Mouse (Mus musculus) layer of hippocampus, postnatal 14 days (tissue): Measurements from ENCODE around the gene Vgll4. TPM values are rescaled to one million over a fixed set of nuclear protein-coding genes. Genes with fewer than 3 reads are reported as not detected.

Experiments
- DNase-seq, 2 experiments: peaks; one replicate each; pipeline ENCODE4 v3.0.0; 2021 to 2022; ENCODE audit warnings: low spot score in 2 of 2, mixed read lengths in 1 of 2
- total RNA-seq, 2 experiments: library from RNA; stranded (reverse); gene quantifications; 2 replicates each; pipeline ENCODE4 v1.2.3; 2021

Gene Vgll4
- total RNA-seq, 2 experiments from 2014 or later, result 33.3 to 36.2 TPM

DNA sequence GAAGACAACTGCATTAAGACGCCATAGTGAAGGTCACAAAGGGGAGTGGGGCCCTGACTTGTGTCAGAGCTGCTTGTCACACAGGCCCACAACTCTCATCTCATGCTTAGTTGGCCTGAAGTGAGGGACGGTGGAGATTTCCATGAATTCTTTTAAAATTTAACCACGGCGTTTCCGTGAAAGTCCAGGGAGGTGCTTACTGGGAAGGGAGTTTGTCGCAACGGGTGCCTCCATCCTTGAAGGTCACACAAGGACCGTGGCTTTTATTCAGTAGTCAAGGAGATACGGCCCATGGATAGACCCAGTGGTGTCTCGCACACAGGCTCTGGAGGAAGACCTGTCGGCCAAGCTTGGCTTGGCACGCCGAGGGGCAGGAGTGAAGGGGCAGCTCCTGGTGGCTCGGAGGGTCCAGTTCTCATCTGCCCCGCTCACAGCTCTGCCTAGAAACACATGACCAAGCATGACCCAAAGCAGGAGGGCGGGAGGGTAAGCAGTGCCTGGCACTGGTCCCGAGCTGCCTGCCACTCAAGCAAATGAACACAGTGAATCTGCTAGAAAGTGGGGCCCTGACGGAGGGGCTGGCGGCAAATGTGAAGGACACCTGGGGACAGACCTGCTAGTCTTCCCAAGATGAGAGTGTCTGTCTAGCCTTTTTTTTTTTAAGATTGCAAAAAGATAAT is 90.8 kb downstream of the Vgll4 start:
- DNase-seq, result no peak

DNA sequence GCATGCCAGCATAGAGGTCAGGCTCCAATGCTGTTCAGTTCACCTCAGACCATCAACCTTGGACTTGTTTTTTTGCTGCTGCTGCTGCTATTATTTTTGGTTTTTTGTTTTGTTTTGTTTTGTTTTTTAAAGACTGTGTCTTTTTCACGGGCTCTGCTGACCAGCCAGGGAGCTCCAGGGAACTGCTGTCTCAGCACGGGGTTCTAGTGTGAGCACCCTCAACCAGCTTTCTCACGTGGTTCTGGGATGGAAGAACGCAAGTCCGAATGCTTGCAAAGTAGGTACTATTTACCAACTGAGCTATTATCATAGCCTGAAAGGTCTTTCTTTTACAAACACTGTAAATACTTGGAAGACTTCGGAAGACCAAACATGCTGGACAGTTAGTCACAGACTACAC is 93.2 kb downstream of the Vgll4 start:
- DNase-seq, result no peak

DNA sequence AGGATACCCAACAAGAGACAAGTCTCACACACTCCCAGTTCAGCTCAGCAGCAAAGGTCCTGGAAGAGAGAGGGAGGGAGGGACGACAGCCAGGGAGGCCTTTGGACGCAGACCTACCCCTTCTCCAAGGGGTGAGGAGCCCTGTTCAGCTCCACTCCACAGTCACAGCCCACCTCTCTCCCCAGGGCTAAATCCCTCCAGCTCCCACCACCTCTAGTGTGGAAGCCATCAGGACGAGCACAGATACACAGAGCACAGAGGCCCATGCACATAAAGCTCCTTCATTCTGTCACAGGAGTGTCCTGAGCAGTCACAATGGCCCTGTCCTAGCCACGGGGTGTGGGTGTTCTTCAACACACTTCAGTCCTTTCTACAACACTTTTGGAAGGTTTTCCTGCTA is 93.8 kb downstream of the Vgll4 start:
- no peak for DNase-seq

DNA sequence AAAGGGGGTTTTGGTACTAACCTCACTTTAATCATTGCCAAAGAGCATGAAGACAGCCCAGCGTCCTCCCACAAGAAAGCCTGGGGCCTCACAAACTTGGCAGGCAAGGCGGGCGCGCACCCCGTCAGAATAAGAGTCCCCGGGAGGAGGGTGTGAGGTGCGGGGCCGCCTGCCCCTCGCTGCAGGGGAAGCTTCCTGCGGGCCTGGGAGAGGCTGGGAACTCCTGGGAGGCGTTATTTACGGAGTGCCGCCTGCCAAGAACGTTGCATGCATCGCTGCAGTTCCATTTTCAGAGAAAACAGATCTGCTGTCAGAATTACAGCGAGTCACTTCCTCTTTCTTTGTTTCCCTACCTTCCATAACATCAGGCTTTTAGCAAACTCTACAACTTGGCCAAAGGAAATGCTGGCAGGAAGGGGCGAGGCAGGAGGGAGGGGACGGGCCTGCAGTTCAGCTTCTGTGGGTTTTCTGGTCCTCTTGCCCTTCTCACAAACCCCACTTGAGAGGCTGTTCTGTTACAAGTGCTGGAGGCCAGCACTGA is 94.7 kb downstream of the Vgll4 start:
- DNase-seq, result peak; percentile 93 to 94

DNA sequence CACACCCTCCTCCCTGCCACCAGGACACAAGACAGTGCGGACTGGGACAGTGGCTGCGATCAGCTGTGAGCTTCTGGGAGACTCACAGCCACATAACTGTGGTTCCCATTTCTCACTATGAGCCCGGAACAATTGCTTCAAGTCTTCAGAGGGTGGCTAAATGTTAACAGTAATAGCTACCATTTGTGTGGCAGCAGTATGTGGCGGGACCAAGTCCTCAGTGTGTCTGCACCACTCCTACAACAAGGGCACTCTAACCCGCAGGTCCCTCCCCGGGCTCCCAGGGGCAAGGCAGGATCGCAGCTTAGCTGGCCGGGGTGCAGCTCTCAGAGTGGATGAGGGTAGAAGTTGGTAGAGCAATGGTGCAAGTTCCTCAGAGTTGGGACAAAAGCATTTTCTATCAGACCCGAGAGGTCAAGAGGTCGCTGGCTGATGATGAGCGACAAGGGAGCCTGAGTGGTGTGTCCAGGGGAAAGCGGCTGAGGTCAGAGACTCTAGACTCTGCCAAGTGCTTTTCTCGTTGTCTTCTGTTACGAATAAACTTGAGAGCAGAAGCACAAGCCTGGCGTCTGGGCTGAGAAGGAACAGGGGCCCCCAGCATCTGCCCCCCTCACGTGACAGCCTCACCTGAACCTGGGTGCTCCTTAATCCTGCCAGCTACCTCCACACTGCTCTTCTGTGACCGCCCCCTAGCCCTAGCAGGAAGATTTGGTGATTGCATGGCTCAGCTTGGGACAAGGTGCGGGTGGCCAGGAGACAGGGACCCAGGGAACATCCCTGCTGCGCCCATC is 95.5 kb downstream of the Vgll4 start:
- peak in 1 of 2 experiments; percentile 31 for DNase-seq

DNA sequence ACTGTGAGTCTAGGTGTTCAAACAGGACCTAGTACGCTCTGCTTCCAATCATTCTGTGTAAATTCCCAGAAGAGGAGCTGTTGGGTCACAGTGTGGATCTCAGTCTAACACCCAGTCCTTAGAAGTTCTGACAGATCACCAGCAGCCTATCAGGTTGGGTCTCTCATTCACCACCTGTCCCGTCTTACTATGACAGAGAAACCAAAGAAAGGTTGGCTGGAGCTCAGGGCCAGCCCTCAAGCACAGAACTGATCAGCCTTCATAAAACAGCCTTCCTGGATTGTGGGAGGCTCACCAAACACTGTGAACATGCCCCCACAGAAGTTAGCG is 96.0 kb downstream of the Vgll4 start:
- DNase-seq, result no peak

DNA sequence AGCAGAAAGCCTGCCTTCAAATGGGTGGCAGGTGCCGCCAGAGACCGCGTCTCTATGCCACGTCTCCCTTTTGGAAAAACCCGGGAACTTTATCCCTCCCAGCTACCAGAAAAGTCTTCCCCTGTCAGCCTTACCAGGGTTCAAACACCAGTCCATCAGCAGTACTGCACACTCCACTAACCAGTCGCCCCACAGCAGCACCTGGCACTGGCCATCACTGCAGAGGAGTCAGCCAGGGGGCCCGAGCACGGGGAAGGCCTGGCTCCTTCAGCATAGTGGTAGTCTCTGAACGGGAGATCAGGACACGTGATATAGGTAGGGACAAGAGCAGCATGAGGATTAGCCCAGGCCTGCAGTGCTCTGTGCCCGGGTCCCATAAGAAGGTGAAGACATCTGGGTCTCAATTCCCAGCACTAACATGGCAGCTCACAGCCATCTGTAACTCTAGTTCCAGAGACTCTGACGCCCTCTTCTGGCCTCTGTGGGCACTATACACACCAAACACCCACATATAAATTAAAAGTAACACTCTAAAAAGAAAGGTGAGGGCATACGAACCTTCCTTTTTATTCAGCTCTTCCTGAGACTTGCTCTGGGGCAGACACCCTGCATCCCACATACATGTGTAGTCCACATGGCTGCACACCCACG is 98.7 kb downstream of the Vgll4 start:
- no peak for DNase-seq

DNA sequence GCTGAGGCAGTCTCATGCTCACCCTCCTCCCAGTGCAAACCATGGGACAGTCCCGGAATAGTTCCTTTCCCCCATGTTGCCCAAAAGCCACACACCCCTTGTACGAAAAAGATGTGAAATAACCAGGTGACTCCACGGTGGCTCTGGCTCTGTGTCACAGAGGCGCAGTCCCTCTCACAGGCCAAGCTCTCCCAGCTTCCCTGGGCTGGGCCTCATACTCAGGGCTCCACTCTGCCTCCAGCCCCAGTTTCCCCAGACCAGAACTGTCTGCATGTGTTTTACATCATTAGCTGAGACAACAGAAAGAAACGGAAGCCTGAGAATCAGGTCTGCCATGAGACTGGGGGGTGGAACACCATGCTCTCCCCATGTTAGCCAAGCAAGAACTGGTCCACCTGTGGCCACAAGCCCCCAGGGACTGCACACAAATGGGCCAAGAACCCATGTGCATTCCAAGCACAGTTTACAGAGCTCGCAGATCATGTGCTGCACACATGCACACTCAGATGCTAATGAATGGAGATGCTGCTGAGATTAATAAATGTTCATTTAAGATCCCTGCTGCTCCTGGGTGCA is 100.2 kb downstream of the Vgll4 start:
- no peak for DNase-seq

DNA sequence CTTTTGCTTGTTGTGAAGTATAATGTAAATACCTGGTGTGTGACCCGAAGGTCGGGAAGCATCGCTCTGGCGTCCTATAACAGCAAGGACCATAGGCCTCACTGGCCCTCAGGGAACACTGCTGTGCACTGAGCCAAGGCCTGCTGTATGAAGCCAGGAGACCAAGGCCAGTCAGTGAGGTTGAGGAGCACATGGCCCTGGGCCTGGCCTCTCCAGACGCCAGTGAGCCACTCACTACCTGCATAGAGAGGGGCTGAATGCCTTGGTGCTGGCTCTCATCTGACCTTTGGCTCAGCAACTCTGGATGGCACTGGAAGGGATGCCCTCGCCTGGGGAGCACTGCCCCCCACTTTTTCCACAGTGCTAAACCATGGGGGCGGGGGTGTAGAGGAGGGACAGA is 101.1 kb downstream of the Vgll4 start:
- DNase-seq, result no peak

DNA sequence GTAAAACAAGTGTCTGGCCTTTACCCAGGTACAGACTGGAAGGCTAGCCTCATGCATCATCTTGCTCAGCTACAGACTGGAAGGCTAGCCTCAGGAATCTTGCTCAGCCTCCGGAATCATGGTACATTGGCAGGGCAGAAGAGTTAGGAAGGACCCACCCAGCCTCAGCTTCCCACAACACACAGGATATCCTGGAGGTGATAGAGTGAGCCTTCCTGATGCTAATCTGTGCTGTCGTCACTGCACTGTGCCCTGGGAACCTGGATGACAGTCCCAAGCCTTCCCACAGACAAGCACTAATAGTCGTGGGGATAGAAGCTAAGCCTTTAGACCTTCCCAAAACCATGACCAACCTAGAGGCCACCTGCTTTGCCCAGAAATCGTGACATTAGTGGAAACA is 103.2 kb downstream of the Vgll4 start:
- DNase-seq, result no peak

DNA sequence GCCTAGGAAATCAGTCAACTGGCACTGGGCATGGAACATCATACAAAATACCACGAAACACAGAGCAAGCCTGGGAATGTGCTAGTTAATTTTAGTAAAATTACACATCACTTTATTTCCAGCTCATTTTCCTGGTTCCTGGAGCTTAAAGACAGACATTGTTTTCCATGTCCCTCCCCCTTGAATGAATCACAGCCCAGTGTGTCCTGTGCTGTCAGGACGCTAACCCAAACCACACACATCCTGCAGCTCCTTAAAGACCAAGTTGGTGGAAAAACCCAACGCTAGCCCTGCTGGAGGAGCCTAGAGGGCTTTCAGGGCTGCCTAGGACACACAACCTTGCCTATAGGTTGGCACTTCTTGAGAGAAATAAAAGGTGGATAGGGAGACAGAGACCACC is 103.7 kb downstream of the Vgll4 start:
- no peak for DNase-seq

DNA sequence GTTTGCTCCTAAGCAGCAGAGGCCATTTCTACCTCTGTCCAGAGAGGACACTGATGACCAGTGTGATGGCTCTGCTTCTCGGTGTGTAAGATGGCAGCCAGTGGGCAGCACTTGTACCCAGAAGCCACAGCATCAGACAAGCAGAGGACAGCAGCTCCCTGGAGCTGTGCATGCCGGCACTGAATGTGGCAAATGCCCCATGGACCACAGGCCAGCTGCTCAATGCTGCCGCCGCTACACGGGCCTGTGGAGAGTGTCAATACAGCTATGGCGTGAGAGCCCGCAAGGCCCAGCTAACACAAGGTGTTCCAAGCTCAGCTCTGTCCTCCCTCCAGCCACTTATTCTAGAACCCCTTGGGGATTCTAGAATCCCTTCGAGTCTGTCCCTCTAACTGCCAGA is 105.4 kb downstream of the Vgll4 start:
- no peak for DNase-seq

DNA sequence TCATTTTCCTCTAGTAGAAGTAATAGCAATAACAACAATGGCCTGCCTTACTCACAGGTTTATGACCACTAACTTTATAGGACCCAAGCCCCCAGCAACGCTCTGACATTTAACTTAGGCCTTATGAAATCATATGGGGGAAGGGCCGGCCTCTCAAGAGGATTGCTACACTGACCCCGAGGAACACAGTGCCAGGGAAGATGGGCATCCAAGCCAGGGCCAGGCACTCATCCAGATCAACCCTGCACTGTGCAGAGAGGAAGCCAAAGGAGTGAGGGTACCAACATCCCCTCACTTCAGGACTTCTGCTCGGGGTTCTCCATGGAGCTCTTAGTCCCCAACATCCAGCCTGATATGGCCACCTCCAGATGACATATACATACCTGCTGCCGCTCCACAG is 106.3 kb downstream of the Vgll4 start:
- no peak for DNase-seq

DNA sequence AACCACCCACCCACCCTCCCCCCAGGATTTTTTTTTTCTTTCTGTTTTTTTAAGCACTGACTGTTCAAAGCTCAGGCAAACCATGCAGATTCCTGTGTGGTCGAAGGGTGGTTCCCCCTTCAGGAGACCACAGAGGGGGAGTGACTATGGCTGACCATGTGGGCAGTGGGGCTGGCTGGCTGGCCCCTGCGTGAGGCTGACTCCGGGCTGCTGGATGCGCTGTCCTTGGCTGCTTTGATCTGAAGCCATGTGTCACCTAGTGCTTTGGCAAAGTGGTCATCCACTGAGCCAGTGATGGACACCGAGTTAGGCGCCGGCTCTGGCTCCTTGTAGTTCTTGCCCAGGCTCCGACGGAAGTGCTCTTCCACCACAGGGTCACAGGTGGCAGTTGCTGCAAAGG is 107.7 kb downstream of the Vgll4 start:
- no peak for DNase-seq

DNA sequence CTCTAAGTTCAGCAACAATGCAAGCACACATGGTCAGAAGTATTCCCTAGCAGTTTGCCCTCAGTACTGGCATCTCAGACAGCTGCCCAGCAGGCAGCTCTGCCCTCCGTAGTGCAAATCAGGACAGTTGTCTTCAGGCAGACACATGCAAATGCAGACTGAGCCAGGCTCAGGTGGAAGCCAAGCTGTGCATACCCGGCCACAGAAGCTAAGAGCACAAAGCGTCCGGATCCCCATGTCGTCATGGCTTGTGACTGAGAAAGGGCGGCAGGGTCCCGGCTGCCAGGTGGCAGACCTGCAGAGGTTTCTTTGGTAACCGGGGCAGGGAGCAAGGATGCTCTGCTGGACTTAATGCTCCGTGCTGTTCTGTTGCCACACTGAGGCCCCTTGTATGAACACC is 108.2 kb downstream of the Vgll4 start:
- DNase-seq, result peak in 1 of 2 experiments; percentile 42

DNA sequence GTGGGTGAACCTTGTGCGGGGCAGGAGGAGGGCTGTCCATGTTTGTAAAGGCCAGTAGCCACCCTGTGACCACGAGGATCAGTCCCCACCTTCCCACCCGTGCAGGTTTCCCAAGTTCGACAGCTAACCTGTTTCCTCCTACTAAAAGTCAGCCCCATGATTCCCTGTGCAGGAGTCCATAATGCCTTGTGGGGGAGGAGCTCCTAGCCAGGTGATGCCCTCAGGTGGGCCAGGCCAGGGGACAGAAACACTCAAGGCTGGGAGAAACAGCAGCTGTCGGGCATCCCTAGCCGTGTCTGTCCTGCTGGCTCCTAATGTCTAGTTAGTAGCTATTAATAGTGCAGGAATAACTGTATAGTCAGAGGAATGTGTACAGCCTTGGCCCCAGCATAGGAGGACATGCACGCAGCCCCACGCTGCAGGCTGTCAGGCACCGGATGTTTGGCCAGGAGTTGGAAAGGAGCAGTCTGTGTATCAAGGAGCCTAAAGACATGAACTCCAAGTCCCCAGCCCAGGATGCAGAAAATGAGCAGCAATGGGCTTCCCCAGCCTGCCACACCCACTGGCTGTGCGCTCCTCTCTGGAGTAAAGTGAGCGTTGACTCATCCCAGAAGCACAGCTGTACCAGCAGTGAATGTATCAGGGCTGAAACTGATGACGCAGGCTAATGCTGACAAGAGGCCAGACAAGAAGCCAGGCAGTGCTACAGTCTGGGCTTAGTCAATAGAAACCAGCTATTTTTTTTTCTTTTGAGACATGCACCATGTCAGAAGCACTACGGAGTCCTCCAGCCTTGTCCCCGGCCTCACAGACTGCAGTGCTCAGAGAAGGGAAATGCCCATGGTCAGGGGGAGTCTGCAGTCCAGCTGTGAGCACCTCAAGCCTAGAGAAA is 108.9 kb downstream of the Vgll4 start:
- no peak for DNase-seq

DNA sequence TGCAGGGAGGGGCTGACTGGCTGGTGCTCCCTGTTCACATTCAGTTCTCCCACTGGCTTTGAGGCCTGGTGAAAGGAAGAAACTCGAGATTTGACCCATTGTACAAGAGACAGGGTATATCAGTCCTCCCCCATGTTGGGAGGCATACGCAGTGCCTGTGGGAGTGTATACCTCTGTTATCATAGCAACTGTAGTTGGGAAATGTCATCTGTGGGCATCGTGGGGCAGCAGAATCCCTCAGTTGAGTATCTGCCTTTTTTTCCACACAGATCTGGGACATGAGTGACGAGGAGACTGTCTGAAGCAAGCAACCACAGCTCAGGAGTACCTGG is 111.1 kb downstream of the Vgll4 start:
- no peak for DNase-seq

DNA sequence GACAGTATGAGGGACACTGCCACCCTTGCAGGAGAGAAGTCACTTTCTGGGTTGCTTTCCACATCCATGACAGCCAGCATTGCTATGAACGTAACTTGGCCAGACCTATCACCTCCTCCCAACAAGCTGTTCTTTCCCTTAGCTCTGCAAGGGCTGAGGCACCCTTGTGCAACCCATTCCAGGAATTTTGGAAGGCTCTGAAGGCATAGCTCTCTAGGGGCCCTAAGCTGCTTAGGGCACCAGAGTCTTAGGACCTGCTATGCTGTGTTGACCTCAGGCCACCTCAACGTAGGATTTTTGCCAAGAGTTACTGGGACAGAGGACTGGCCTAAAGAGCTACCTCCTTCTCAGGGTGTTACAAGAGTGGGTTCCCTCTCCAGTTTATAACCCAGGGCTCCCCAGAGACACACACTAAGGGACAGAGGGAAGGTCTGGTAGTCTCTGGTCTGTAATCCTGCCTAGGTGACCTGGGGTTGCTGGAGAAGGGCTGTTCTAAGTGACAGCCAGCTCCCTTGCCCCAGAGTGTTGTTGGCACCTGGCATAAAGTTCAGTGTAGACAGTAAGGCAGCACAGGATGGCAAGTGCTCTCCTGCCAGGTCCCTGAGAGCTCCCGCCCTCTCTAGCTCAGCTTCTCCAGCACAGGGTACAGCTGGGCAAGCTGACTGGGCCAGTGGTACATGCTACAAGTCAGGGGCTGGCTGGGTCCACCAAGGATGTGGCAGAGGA is 111.6 kb downstream of the Vgll4 start:
- no peak for DNase-seq

DNA sequence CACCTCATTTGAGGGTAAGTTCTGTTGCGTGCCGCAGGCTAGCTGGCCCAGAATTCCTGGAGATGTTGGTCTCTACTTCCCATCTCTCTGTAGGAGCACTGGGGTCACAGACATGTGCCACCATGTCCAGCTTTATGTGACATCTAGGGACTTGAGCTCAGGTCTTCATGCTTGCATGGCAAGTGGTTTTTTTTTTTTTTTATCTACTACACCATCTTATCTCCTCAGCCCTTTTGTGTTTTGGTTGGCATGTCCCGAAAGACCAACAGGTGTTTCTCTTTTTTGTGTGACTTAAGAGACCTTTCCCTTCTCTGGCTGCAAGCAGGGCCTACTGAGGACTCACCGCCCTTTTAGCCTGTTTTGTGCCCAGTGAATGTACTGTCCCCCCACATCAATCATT is 113.3 kb downstream of the Vgll4 start:
- DNase-seq, result no peak

DNA sequence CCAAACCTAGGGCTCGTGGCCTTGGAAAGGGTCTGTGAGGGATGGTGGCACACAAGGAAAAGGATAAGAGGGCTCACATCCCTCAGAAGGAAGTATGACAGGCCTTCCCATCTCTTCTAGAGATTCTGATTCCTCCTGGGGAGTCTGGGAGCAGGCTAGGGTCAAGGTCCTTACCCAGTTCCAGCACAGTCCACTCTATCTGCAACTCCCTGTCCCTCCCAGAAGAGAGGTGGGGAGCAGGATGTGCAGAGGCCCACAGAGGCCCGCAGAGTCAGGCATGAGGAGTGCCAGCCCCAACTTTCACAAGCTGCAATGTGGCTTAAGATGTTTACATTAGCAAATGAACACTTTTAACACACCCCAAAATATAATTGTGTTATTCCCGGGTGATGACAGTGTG is 114.2 kb downstream of the Vgll4 start:
- no peak for DNase-seq
